Mouse (Mus musculus) liver, postnatal 0 days (tissue): ENCODE measurements around the gene Pgm5. TPM values are rescaled to one million over a fixed set of nuclear protein-coding genes. Genes with fewer than 3 reads are reported as not detected.
A peak's percentile ranks its signal among the peaks of the same experiment; 100 is the strongest.

Source experiments
- ATAC-seq: fragments of 200-750 bp; cut with Nextera tagmentation; 2 replicates; pipeline ENCODE4 v1.8.0; 2017; ENCODE audit warnings: mild to moderate bottlenecking, moderate library complexity
- DNase-seq: peaks from one replicate; pipeline ENCODE4 v3.0.0-alpha.2; 2016
- H3K27ac ChIP-seq: fragments of 300-500 bp; sonication (generic); 2 replicates; pipeline ENCODE4 v1.5.1; 2014; ENCODE audit warnings: antibody characterized with exemption, moderate library complexity, mild to moderate bottlenecking, low read depth
- H3K27me3 ChIP-seq: fragments of 300-500 bp; sonication (generic); 2 replicates; pipeline ENCODE4 v1.6.1; 2014; ENCODE audit warnings: low read length, control low read depth, mixed read lengths; ENCODE audit not compliant: insufficient read depth
- H3K36me3 ChIP-seq: fragments of 300-500 bp; sonication (generic); replicated peaks from 2 replicates; pipeline ENCODE4 v1.6.1; 2014; ENCODE audit warnings: mild to moderate bottlenecking, control low read depth, low read length, moderate library complexity, mixed read lengths; ENCODE audit not compliant: insufficient read depth
- H3K4me1 ChIP-seq: fragments of 300-500 bp; sonication (generic); 2 replicates; pipeline ENCODE4 v1.6.1; 2014; ENCODE audit warnings: antibody characterized with exemption, mild to moderate bottlenecking, control low read depth; ENCODE audit not compliant: insufficient read depth
- H3K4me2 ChIP-seq: fragments of 300-500 bp; sonication (generic); 2 replicates; pipeline ENCODE4 v1.6.1; 2014; ENCODE audit warnings: low read depth, mild to moderate bottlenecking, low read length, moderate library complexity, mixed read lengths
- H3K4me3 ChIP-seq: fragments of 300-500 bp; sonication (generic); 2 replicates; pipeline ENCODE4 v1.5.1; 2014; ENCODE audit warnings: low read depth, low read length
- H3K9ac ChIP-seq: fragments of 300-500 bp; sonication (generic); replicated peaks from 2 replicates; pipeline ENCODE4 v1.6.1; 2014; ENCODE audit warnings: mild to moderate bottlenecking, moderate library complexity
- H3K9me3 ChIP-seq: fragments of 300-500 bp; sonication (generic); 2 replicates; pipeline ENCODE4 v1.6.1; 2016; ENCODE audit warnings: mild to moderate bottlenecking, control low read depth, low read length, mixed read lengths
- CTCF ChIP-seq: sonication (generic); IDR thresholded peaks from 2 replicates; pipeline ENCODE4 v1.5.1; 2016; ENCODE audit warnings: antibody characterized with exemption, low read depth
- EP300 ChIP-seq: IDR thresholded peaks from 2 replicates; pipeline ENCODE4 v1.6.1; 2016; ENCODE audit warnings: antibody characterized with exemption, low read depth, mild to moderate bottlenecking
- WGBS: fragments of 180-500 bp; shearing (Covaris S2); extraction: QIAGEN DNeasy Blood & Tissue Kit; methylation state at CpG from one replicate; pipeline ENCODE4 v1.1.7; 2014; ENCODE audit not compliant: insufficient replicate concordance; 5-methylcytosine and 5-hydroxymethylcytosine counted together
- polyA plus RNA-seq: library from polyadenylated mRNA; unstranded; fragments of >200 nt; fragmentation: Nextera tagmentation; extraction: Ambion mirVana; gene quantifications from 2 replicates; pipeline ENCODE4 v1.2.1, GENCODE M21; 2015

Gene Pgm5
- polyA plus RNA-seq, 1 experiment from 2014 or later: 0.04 TPM

GRCm38 (mm10) chr19:24900581-24901220 is 39.0 kb upstream of the Pgm5 start, which contains the start of gene Foxd4:
Foxd4 (minus strand) TSS chr19:24901197.
- Histone ChIP-seq H3K27ac (peak within 1 kb of the TSS; percentile 55; the same call in 1 of the 2 replicates), H3K4me2 (peak within 1 kb of the TSS; percentile 59), H3K9me3 (no peaks in the 10 kb centered on the region), H3K9ac (no peak within 1 kb of the TSS), H3K27me3 (peaks cover 78% of the 10 kb centered on the region), H3K4me1 (peaks cover 4% of the 10 kb centered on the region; the same call in 1 of the 2 replicates), H3K4me3 (peak within 1 kb of the TSS; percentile 34), H3K36me3 (no peaks in the 10 kb centered on the region)
- no peak for TF ChIP-seq CTCF
- no peak for TF ChIP-seq EP300
- no peak for DNase-seq
- no peak for ATAC-seq
- 3% methylated on average over 27 of the region's 27 CpGs for WGBS

GRCm38 (mm10) chr19:24899578-24900544 is 38.2 kb upstream of the Pgm5 start:
- DNase-seq (peak; percentile 62), ATAC-seq (peak; percentile 33; the same call in 1 of the 2 replicates)
- peaks cover 4% of the 10 kb centered on the region; the same call in 1 of the 2 replicates for H3K4me1 ChIP-seq
- H3K9ac ChIP-seq: no peak overlapping the region
- peak overlapping the region; percentile 55 for H3K27ac ChIP-seq
- TF ChIP-seq CTCF (no peak; the same call in 1 of the 2 replicates), EP300 (no peak)
- H3K9me3 ChIP-seq: no peaks in the 10 kb centered on the region
- H3K4me3 ChIP-seq: peak overlapping the region; percentile 34
- H3K4me2 ChIP-seq: peak overlapping the region; percentile 59
- H3K27me3 ChIP-seq: peaks cover 86% of the 10 kb centered on the region
- H3K36me3 ChIP-seq: no peaks in the 10 kb centered on the region
- WGBS: 2% methylated on average over 83 of the region's 84 CpGs

- peaks cover 85% of the 10 kb centered on the region for H3K27me3 ChIP-seq
- no peak overlapping the region for H3K9ac ChIP-seq
- H3K4me3 ChIP-seq: peak overlapping the region; percentile 34
- no peaks in the 10 kb centered on the region for H3K9me3 ChIP-seq
- no peak overlapping the region for H3K27ac ChIP-seq
- 5% methylated on average over 34 of the region's 34 CpGs for WGBS
- DNase-seq (no peak), ATAC-seq (no peak)
- H3K4me2 ChIP-seq: peak overlapping the region; percentile 59
- no peaks in the 10 kb centered on the region for H3K36me3 ChIP-seq
- TF ChIP-seq CTCF (no peak), EP300 (no peak)
- peaks cover 4% of the 10 kb centered on the region; the same call in 1 of the 2 replicates for H3K4me1 ChIP-seq
Observed at GRCm38 (mm10) chr19:24898737-24899577, 37.3 kb upstream of the Pgm5 start.

- Histone ChIP-seq H3K9me3 (no peaks in the 10 kb centered on the region), H3K27me3 (peaks cover 77% of the 10 kb centered on the region), H3K4me2 (no peak overlapping the region), H3K27ac (no peak overlapping the region), H3K9ac (no peak overlapping the region), H3K4me3 (no peak overlapping the region), H3K4me1 (peaks cover 4% of the 10 kb centered on the region; the same call in 1 of the 2 replicates), H3K36me3 (no peaks in the 10 kb centered on the region)
- ATAC-seq (no peak), DNase-seq (no peak)
- TF ChIP-seq EP300 (no peak), CTCF (no peak)
- WGBS: 5% methylated on average over 20 of the region's 20 CpGs
Observed at GRCm38 (mm10) chr19:24897896-24898736, 36.5 kb upstream of the Pgm5 start.
